Mouse (Mus musculus) lung, postnatal 0 days (tissue): Measurements from ENCODE around the gene Snx1.

Source experiments
- CTCF ChIP-seq: IDR thresholded peaks from 2 replicates; pipeline ENCODE4 v1.5.1; 2016; ENCODE audit warnings: antibody characterized with exemption, mild to moderate bottlenecking
- EP300 ChIP-seq: IDR thresholded peaks from 2 replicates; pipeline ENCODE4 v1.6.1; 2016; ENCODE audit warnings: antibody characterized with exemption, mild to moderate bottlenecking, control low read depth

GRCm38 (mm10) chr9:66059583-66060307 lies 66.6 kb downstream of the Snx1 start, which contains the start of gene Ppib:
- TF ChIP-seq CTCF (peak; percentile 48), EP300 (no peak)
